Mouse (Mus musculus) MN1 (cell line): Measurements from ENCODE around the gene Grwd1.
"Not testable (repeated sequence)": the region's sequence is repeated elsewhere in the genome, so short reads cannot be mapped to it uniquely, and the experiment has no call there.

ENCODE experiments used
- DNase-seq: peaks from one replicate; pipeline ENCODE4 v3.0.0-alpha.2; 2016; ENCODE audit warnings: low spot score

Grwd1 gene

GRCm38 (mm10) chr7:45830427-45831127 is at the start of gene Grwd1:
Gene Grwd1, minus strand, starts transcription at chr7:45830944.
- DNase-seq = peak; percentile 92

- DNase-seq = no peak
These were observed 49.8 kb upstream of the Grwd1 start for GRCm38 (mm10) chr7:45880531-45880930.

DNA sequence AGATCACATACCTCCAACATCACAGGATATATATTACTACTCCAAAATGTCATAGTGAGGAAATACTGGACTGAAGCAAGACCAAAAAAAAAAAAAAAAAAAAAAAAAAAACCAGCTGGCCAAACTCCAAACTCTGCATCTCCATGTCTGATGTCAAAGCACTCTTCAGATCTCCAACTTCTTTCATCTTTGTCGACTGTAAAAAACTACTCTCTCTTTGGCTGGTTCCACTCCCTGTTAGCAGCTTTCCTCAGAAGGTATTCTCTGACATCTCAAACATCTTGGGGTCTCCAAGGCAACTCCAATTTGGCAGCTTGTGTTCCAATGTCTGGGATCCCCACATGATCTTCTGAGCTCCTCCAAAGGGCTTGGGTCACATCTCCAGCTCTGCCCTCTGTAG is 47.5 kb upstream of the Grwd1 start, which contains the start of gene Grin2d:
Gene Grin2d, minus strand, starts transcription at position 101 of the 400 bp plus-strand sequence.
- not testable (repeated sequence) for DNase-seq

DNA sequence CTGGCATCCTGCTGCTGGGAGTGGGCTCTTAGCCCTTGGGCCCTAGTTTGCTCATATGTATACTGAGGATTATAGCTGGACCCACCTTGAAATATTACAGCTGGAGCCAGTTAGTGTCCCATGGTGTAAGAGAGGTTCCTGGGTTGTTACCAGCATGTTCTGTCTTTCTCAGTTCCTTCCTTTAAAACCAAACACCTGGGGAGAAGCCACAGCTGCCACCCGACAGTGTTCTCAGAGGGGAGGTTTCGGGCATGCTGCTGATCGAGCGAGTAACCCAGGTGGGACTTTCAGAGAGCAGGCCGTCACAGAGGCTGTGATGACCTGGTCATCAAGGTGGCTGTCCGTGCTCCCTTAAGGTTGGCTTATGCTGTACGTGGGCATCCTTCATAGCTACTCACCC is 46.2 kb upstream of the Grwd1 start:
- DNase-seq = no peak

GRCm38 (mm10) chr7:45873061-45873947 is 42.6 kb upstream of the Grwd1 start:
- DNase-seq = peak; percentile 78

DNA sequence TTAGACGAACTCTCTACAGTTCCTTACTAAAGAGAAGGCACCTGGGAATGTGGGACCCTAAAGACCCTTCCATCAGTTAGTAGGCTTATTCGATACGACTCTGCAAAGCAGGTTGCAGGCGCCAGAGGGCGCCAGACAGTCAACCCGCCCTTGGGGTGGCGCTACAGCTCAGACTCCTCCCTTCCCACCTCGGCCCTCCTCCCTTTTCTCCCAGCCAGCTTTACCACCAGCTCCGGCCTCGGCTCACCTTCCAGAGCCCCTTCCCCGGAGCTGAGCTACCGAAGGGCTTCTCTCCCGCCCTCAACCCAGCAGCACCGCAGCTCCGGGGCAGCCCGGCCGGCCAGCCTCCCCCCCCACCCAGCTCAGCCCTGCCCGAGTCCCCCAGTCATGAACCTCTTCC is 41.9 kb upstream of the Grwd1 start, which contains the start of gene Kdelr1:
Gene Kdelr1, plus strand, starts transcription at position 149 of the 400 bp plus-strand sequence.
- peak; percentile 89 for DNase-seq

GRCm38 (mm10) chr7:45870282-45871058 is 39.7 kb upstream of the Grwd1 start:
- peak; percentile 14 for DNase-seq

DNA sequence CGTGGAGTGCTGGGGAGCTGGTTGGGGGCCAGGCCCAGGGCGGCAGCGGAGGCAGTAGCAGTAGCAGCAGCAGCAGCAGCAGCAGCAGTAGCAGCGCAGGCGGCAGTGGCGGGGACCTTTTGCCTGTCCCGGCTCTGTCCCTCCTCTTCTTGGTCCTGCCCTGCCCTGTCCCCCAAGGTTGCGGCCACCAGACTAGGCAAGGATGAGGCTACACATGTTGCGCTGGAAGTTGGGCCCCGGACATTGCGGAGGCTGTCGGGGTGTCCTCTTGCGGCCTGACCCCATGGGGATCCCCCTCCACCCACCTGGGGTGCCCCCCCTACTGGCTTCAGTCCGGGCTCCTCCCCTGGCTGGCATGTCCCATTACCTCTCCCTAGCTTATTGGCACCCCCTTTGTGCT is 39.0 kb upstream of the Grwd1 start:
- no peak for DNase-seq

DNA sequence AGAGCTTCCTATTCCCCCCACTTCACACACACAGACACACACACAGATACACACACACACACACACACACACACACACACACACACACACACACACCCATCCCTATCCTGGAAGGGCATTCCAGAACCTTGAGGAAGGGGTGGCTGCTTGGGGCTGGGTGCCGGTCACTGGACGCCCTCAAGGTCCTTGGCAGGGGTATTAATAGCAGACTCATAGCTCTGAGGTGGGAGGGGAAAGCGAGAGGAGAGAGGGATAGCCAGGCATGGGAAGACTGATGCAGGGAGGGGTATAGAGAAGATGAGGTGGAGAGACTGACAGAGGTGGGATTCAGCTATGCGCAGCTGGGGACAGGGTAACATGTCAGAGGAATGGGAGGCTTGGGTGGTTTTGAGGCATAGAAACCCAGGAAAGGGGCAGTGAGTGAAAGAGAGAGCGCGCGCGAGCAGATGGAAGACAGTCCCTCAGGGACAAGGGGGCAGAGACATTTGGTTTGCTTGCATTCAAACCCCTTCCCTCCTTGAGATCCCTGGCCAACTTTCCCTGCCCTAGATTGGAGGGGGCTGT is 38.4 kb upstream of the Grwd1 start:
- DNase-seq = no peak

GRCm38 (mm10) chr7:45867871-45868270 is 37.1 kb upstream of the Grwd1 start:
- DNase-seq = no peak

- peak; percentile 66 for DNase-seq
These were observed 35.5 kb upstream of the Grwd1 start for GRCm38 (mm10) chr7:45865925-45866910.

GRCm38 (mm10) chr7:45864435-45864834 is 33.7 kb upstream of the Grwd1 start:
- no peak for DNase-seq

DNA sequence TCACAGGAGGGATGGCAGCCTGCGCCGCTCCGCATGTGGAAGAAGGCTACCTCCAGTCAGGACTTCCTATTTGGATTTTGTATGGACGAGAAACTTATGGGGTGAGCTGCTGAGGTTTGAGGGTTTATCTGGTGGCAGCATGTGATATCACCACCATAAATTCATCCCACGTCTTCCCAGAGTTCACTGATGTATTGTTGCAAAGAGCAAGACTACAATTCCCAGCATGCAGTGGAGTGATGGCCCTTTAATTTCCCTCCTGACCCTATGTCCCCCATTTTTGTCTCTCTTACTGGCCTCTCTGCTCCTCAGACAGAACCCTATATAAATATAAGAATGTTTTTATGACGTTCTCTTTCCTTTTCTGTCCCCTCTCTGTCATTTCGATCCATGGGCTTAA is 32.1 kb upstream of the Grwd1 start:
- DNase-seq = no peak

- no peak for DNase-seq
These were observed 28.3 kb upstream of the Grwd1 start for GRCm38 (mm10) chr7:45859008-45859407.

DNA sequence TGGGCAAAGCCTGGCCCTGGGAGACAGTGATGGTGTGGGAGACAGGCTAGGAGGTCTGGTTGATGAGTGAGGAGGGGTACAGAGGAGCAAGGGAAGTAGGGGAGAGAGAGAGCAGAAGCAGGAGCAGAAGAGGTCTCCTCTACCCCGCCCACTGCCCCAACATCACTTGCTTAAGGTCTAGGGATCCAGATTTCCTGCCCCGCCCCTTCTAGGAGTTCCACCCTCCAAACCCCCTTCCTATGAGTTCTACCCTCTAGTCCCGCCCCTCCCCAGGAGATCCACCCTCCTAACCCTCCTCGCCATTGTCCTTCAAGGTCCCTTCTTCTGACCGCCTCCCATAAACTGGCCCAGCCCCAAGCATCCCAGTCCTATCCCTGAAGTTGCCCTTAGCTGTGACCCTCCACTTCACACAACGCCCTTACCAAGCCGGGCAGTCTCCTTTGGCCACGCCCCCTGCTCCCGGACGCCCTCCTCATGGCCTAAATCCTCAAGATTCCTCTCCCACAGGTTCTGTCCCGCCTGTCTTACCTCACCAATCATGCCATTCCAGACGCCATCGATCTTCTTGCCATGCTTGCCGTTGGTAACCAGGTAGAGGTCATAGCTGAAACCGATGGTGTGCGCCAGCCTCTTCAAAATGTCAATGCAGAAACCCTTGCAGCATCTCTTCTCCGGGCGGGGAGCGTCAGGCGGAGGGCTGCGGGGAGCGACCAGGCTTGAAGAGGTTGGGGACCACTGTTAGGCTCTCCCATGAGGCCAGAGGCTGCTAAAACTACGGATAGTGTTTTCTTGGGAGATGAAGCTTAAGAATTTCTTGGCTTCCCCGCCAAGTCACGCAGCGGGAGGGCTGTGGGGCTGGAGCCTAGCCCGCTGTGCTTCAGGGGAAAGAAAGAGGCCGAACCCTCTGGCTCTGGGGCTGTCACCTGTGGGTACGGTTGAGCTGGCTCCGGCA is 26.5 kb upstream of the Grwd1 start:
- DNase-seq = no peak

GRCm38 (mm10) chr7:45853089-45853488 is 22.3 kb upstream of the Grwd1 start:
- DNase-seq = no peak

DNA sequence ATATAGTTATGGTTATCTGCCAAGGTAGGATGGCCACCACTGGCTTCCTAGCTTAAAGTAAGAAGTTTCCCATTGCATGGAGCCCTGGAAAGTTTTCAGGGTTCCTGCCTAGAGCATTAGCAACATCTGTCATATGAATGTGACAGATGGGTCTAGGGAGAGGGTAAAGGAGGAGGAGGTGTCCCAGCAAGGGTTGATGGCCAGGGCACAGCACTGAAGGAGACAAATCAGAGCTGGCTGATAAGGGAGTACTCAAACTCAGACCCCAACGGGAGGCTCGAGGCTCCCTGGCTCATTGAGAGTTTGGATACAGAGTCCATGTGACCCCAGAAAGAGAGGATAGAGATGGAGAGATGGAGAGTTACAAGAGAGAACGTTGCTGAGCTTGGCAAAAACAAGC is 19.9 kb upstream of the Grwd1 start:
- no peak for DNase-seq

GRCm38 (mm10) chr7:45848447-45849027 is 17.8 kb upstream of the Grwd1 start:
- no peak for DNase-seq
